Mouse (Mus musculus) lung, adult 18-20 months (tissue): ENCODE measurements around the gene Ginm1.
"Not testable (repeated sequence)": the region's sequence is repeated elsewhere in the genome, so short reads cannot be mapped to it uniquely, and the experiment has no call there.

ENCODE experiments used
- DNase-seq, 2 experiments: peaks; one replicate each; pipeline ENCODE4 v3.0.0; 2022; ENCODE audit warnings: mixed read lengths in 2 of 2

Gene Ginm1

DNA sequence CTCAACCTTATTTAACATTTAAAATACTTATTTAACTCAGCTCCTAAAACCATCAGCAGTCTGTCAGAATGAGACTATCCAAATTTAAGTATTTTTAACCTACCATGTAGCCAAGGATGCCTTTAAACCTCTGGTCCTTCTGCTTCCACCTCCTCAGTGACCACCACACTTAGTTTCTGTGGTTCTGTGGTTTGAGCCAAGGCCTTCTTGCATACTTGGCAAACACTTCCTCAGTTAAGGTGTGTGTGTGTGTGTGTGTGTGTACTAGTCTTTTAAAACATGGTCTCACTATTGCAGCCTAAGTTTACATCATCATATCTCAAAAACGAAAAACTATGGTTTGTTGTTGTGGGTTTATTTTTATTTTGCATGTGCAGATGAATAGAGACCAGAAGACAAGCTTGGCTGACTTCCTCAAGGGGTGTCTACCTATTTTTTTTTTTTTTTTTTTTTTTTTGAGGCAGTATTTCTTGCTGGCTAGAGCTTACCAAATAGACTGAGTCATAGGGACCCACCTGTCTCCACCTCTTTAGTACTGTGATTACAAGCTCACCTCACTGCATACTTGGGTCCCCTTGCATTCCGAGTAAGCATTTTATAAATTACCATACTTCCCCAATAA, 10.0 kb upstream of the Ginm1 start:
- no peak for DNase-seq

DNA sequence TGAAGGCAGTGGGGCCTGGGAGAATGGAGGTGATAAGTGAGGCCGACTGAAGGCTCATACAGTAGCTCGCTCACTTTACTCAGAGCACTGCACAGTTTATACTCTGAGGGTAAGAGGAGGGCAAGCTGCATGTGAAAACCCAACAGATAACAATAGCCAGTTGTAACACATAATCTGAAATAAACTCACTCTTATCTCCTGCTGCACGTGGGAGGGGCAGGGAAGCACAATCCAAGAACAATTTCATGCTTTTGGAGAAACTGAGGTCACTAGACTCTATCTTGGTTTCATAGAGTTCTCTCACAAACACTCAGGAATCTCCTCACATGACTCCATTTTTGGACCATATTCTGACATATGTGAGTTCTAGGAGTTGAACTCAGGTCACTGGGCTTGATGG, 8.6 kb upstream of the Ginm1 start:
- DNase-seq = no peak

DNA sequence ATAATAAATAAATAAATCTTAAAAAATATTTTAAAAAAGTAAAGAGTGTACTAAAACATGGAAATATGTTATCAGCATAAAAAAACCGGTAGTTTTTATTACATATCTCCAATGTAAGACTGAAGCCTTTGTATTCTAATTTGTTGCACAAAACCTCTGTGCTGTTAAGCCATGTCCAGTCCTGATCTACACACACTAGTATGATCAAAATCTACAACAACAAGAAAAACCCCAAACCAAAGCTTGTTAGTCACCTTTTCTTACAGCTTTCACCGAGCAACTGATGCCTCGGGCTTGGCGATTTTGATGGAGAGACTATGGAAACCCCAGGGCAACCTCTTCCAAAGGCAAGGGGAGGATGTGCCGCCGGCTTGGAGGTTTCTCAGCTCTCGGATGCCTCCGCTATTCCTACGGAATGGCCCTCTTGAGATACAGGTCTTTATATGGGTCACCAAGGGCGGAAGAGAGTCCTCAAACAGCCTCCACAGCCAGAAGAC, 322 bp downstream of the Ginm1 start:
- DNase-seq = no peak

DNA sequence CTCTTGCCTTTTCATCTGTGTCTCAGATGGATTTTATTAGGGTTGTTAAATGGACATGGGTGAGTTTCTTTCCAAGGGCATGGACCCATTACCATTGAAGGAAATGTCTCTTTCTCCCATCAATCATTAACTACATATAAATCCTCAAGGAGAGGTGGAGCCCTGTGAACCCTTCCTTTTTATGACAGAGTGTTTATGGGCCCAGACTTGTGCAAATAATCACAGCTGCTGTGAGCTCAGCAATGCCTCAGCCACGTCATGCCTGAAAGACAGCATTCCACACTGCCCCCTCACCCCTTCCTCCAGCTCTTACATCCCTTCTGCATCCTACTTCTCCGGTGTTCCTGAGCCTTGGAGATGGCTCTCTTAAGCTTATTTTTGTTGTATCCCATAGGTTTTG, 5.3 kb downstream of the Ginm1 start:
- no peak for DNase-seq

DNA sequence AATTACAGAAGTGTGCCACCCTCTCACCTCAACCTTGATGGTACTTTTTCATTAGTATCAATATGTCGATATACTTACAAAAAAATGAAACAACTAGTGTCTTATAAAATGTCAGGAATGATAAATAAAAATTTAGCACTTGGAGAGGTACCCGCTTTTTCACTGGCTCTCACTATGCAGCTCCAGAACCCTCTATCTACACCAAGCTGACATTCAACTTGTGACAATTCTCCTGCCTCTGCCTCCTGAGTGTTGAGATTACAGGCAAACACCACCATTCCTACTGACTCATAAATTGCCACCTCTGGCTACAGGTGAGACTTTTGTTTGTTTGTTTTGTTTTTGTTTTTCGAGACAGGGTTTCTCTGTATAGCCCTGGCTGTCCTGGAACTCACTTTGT, 11.4 kb downstream of the Ginm1 start:
- no peak for DNase-seq

DNA sequence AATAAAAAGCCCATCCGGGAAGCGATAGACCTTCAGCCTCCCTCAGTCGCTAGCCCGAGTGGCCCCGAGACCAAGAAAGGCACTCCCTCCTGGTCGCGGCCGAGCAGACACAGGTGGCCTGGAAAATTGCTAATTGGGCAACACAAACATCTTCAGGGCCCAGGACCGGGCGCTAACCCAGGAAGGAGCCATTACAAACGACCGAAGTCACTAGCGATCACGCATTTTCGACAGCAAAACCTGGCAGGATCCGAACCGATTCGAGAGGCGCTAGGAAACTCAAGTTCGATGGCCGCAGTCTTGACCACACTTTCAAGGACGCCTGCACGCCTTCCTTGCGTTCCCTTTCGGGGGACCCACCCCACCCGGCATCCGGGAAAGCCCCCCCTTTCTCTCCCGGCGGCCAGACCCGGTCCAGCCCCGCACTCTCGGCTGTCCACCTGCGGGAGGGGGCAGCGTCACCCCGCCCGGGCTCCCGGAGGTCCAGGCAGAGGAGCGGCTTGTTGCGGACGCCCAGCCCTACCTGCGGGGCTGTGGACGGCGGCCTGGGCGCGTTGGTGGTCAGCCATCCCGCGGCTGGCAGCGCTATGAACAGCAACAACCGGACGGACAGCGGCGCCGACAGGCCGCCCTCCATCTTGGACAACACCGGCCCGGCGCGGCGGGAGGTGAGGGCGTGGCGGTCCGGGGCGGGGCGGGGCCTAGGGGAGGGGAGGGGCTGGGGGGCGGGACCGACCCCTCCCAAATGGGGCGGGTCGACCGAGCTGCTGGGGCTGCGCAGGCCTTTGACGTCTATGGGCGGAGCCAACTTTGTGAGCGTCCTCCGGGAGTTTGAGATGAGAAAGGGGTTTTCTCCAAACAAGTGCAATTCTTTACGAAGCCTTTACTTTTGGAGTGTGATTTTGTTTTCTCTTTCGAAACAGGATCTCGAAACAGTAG, 12.1 kb downstream of the Ginm1 start:
- DNase-seq = peak; percentile 90 to 91

DNA sequence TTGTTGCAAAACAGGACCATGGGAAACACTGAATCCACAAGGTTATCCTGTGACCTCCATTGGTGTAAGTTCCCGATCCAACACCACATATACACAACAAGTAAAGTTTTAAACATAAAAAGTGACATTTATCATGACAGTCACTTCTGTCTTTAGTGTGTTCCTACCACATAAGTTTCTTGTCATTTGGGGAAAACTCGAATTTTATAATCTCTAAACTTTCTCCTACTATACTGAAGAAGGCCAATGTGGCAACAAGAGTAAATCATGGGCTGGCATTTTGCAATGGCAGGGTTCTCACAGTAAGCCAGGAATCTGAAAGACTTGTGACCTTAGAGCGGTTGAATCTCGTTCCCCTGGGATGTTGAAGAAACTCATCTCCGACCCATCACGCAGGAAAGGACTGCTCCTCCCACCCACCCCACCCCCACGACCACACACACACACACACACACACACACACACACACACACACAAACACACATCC, 12.8 kb downstream of the Ginm1 start:
- DNase-seq = peak in 1 of 2 experiments; percentile 14

DNA sequence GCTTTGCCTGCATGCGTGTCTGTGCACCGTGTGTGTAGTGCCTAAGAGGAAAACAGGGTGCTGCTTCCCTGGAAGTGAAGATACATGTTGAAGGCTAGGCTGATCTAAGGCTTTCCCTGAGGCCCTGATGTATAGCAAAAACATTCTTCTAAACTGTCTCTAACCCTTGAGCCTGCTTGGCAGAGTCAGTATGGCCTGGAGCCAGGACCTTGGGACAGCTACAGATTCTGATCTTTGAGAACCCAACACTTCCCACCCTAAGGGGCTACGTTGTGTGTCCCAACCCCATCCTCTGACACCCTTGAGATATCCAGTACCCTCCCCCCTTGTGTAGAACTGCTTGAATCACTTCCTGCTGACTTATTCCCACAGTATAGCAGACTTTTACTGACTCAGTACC, 14.3 kb downstream of the Ginm1 start:
- no peak for DNase-seq

DNA sequence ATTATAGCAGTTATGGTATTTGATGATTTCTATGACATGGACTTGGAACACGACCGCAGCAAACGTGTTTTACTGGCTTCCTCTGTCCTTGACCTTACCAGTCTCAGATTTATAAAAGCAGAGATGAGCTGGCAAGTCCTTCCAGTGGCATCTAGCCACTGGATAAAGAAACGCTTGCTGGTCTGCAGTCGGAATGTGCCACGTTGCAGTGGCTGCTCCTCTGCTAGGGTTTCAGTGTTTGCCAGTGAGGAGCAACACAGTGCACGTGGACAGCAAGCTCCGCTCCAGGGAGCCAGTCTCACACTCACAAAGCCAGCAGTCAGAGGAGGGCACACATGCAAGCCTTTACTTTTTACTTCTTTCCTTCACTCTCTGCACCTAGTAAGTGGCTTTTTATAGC, 17.2 kb downstream of the Ginm1 start:
- DNase-seq = no peak

DNA sequence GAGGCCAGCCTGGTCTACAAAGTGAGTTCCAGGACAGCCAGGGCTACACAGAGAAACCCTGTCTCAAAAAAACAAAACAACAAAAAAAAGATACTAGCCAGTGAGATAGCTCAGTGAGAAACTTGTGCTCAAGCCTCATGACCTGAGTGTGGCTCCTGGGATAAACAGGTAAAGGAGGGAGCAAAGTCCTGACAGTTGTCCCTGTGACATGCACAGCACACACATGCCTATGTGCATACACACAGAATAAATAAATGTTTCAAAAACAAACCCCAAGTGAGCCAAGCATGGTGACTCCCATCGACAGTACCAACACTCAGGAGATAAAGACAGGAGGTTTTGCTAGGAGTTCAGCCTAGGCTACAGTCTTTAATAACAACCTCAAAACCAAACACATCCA, 19.9 kb downstream of the Ginm1 start:
- DNase-seq = no peak

DNA sequence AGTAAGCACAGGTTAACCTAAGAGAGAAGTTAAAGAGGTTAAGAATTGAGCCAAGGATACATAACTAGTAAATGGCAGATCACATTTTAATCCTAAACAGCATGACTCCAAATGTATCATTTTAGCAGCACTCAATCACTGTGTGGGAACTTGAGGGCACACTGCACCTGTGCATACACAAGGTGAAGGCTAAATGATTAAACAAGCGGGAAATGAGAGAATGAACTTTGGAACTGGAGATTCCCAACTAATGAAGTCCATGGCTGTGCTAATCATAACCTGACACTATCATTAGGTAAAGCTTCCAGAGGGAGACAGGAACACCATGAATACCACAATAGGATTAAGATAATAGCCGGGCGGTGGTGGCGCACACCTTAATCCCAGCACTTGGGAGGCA, 20.3 kb downstream of the Ginm1 start:
- DNase-seq = no peak

DNA sequence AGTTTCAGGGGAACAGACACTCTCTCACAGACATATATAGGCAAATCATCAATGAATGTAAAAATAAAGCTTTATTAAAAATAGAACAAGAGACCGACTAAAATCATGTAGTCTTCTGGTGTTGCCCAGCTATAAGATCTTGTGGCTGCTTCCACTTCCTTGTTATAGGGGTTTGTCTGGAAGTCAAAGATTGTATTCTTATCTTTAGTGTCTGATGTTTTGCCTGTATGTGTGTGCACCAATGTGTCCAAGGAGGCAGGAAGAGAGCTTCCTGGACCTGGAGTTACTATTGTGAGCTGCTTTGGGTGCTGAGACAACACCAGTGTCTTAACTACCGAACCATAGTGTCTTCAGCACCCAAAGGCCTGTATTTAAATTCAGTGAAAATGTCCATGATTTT, 35.1 kb downstream of the Ginm1 start:
- DNase-seq = no peak

DNA sequence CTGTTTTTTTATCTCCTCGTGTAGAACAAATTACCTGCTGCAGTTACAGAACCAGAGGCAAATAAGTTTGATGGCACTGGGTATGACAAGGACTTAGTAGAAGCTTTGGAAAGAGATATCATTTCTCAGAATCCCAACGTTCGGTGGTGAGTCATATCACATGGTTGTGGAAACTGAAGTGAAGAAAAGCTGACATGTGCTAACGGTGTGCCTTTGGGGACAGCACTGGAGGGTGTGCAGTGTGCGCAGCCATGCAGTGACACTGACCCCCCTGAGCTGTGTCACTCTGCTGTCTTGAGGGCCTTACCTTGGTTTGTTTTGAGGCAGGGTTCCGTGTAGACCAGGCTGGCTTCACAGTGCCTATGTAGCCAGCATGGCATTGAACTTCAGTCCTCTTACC, 43.9 kb downstream of the Ginm1 start:
- DNase-seq = no peak

DNA sequence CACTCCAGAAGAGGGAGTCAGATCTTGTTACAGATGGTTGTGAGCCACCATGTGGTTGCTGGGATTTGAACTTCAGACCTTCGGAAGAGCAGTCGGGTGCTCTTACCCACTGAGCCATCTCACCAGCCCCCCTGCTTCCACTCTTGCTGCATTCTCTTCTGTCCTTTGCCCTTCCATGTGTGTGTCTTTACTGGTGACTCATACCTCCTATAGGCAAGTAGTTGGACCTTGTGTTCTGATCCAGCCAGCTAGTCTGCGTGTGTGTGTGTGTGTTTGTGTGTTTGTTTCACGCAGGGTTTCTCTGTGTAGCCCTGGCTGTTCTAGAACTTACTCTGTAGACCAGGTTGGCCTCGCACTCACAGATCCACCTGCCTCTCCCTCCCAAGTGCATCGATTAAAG, 47.1 kb downstream of the Ginm1 start:
- not testable (repeated sequence) for DNase-seq

DNA sequence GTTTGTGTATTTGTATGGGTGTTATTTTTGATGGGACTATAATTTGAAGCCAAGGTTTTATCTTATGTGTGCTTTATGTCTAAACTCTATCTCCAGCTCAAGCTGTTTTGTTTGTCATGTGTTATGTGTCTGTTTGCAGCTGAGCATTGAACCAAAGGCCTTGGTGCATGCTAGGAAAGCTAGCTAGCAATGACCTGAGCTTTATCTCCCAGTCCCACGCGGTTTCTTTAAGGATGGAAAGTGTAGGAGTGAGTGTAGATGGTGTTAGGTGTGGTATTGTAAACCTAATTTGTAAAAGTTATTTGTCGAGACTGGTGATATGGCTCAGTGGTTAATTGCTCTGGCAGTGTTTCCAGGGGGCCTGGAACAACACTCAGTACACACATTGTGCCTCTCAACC, 54.7 kb downstream of the Ginm1 start:
- no peak for DNase-seq

DNA sequence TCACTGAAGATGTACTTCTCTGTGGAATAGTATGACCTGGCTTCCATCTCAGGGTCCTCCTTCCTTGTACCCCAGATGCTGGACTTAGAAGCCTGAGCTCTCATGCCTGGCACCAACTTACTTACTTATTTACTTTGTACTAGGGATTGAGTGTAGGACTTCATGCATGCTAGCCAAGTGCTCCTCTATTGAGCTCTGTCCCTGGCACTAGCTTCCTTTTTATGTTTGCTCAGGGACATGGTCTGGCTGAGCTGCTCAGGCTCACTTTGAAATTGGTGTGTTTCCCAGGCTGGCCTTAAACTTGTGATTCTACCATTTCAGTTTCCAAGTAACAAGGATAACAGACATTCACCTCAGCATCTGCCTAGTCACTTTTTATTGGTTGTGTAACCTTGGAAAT, 55.5 kb downstream of the Ginm1 start:
- peak; percentile 13 to 39 for DNase-seq

DNA sequence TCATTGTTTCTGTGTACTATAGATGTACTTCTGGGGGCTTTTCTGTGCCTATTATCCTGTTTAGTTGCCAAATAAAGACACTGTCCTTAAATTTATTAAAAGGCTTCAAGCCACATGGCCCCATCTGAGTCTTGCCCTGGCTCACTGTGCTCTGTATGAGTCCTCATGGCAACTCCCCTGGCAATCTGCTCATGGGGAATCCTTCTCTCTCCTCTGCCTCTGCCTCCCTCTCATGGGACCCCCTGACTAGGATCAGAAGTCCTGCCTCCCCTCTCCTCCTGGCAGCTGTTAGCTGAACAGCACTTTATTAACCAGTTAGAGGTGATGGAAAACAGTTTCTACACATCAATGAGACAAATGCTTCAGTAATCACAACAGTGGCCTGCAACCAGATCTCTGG, 61.0 kb downstream of the Ginm1 start:
- no peak for DNase-seq

DNA sequence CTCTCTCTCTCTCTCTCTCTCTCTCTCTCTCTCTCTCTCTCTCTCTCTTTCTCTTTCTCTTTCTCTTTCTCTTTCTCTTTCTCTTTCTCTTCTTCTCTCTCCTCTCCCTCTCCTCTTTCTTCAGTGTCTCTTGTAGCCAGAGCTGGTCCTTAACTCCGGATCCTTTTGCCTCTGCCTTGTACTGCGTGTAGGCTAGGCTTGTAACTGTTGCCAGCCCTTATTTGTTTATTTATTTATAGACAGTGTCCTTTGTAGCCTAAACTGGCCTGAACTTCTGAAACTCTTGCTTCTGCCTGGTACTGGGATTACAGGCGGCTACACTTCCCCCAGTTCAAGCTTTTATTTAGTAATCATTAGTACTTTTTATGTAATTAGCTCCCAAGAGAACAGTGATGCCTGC, 65.6 kb downstream of the Ginm1 start:
- no peak for DNase-seq

DNA sequence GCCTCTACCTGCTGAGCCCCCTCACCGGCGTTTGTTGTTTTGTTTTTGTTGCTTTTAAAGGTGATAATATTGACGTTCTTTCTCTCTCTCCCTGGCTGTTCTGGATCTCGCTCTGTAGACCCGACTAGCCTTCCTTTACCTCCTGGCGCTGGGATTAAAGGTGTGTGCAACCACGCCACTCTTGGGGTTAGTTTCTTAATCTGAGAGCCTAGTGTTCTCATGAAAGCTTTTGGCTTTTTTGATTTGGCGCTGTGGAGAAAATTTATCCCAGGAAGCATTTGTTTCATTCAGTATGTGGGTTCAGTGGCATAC, 66.2 kb downstream of the Ginm1 start:
- no peak for DNase-seq

DNA sequence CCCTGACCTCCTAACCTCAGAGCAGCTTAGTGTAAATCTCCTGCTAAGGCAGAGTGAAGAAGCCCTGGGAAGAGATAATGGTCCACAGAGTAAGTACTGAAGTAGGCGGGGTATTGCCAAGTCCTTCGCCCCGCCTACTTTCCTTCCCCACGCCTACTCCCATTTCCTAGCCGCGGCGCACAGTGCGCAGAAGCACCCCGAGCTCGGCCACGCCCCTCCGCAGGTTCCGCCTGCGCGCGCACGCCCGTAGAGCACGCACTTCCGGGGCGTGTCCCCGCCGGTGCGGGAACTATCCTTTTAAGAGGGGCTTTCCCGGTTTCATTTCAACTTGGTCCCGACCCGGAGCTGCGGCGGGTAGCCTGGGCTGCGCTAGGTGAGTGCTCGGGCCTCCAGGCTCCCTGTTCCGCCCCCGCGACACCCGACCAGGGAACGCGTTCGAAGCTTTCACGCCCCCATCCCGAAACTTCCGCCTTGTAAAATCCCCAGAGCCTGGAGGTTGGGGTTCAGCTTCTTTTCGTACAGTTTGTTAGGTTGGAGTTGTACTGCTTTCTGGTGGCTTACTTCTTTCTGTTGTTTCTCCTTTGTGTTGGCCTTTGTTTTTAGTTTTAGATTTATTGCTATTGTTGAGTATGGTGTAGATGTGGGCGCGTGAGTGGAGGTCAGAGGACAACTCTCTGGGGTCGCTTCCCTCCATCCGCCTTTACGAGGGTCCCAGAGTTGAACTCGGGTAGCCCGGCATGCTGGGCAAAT, 66.7 kb downstream of the Ginm1 start, which contains the start of gene Katna1:
Gene Katna1 (plus strand): TSS at position 250 of the 750 bp plus-strand sequence.
- DNase-seq = peak; percentile 93 to 95
